Mouse (Mus musculus) myocyte (in vitro differentiated cells): Measurements from ENCODE around the gene Faiml.

Source experiments
- E2F4 ChIP-seq: IDR thresholded peaks from one replicate; pipeline ENCODE4 v1.6.1; 2011; ENCODE audit warnings: mild to moderate bottlenecking, control low read depth, moderate library complexity; ENCODE audit not compliant: insufficient read depth
- MYOD1 ChIP-seq, 3 experiments: IDR thresholded peaks; one replicate each; pipeline ENCODE4 v1.6.1; 2011; ENCODE audit warnings: control low read depth in 2 of 3, low read depth in 2 of 3, mild to moderate bottlenecking in 2 of 3, moderate library complexity in 1 of 3; ENCODE audit not compliant: insufficient read length in 2 of 3, control insufficient read depth in 1 of 3
- MYOG ChIP-seq, 3 experiments: IDR thresholded peaks; one replicate each; pipeline ENCODE4 v1.6.1; 2011; ENCODE audit warnings: control low read depth in 2 of 3, low read depth in 2 of 3, mild to moderate bottlenecking in 2 of 3; ENCODE audit not compliant: insufficient read length in 2 of 3, control insufficient read depth in 1 of 3, insufficient read depth in 1 of 3
- POLR2A ChIP-seq: IDR thresholded peaks from one replicate; pipeline ENCODE4 v1.6.1; 2011; ENCODE audit warnings: low read depth, mild to moderate bottlenecking, control low read depth, moderate library complexity; ENCODE audit not compliant: insufficient read length
- REST ChIP-seq: IDR thresholded peaks from one replicate; pipeline ENCODE4 v1.6.1; 2011; ENCODE audit warnings: mild to moderate bottlenecking, control low read depth, moderate library complexity; ENCODE audit not compliant: insufficient read depth, insufficient read length
- TCF12 ChIP-seq: IDR thresholded peaks from one replicate; pipeline ENCODE4 v1.6.1; 2011; ENCODE audit warnings: mild to moderate bottlenecking, control low read depth; ENCODE audit not compliant: poor library complexity, insufficient read depth, severe bottlenecking
- USF1 ChIP-seq: IDR thresholded peaks from one replicate; pipeline ENCODE4 v1.6.1; 2011; ENCODE audit warnings: low read depth, mild to moderate bottlenecking, control low read depth, moderate library complexity

DNA sequence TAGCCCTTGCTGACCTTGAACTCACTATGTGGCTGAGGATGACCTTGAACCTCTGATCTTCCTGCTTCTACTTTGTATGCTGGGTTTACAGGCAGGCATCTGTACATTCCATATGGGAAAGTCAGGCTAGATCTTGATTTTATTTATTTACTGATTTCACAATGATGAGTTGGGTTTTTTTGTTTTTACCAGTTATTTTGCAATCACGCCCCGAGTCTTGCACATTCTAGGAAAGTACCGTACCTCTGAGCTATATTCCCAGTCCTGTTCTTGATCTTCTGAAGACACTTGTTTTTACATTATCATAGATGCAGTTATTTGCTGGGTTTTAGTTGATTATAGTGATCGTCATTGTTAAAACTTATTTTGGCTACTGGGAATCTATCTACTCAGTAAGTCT, 11.9 kb upstream of the Faiml start:
- TF ChIP-seq MYOG (IDR thresholded peaks at IDR 0.05; ENCODE audit: control insufficient read depth in 1 of 3, insufficient read depth in 1 of 3, insufficient read length in 2 of 3, low read depth in 2 of 3) (no peak), POLR2A (no peak), USF1 (no peak), E2F4 (no peak), REST (no peak), TCF12 (no peak), MYOD1 (IDR thresholded peaks at IDR 0.05; ENCODE audit: control insufficient read depth in 1 of 3, insufficient read length in 2 of 3, low read depth in 2 of 3) (no peak)
